ENCODE assay signal across 24 mouse cellular contexts in genomic region chr16:51617579-51617978, GRCm38 (mm10).
DNase-seq lines count a peak whose midpoint lies in the region; ATAC-seq and TF ChIP-seq lines count a peak whose summit lies in the region.
"Had no signal": no experiment of that assay in that cellular context is flagged by ENCODE, and none has a peak within 500 bp of the region (broad histone marks: within the 10 kb centered on the region; RNA-seq: fewer than 3 reads in every experiment).

No protein-coding gene starts in this region.

- no peak overlapping the region for H3K9ac ChIP-seq in midbrain, embryonic 11.5 days (ENCODE audit: low read length)
- H3K9ac ChIP-seq in stomach, embryonic 15.5 days, result no peak overlapping the region
- H3K9ac ChIP-seq in stomach, postnatal 0 days (ENCODE audit: low read length), result no peak overlapping the region
- H3K9ac ChIP-seq: embryonic facial prominence, embryonic 13.5 days; embryonic facial prominence, embryonic 15.5 days; forebrain, embryonic 12.5 days had no signal

- no peak overlapping the region for H3K4me3 ChIP-seq in midbrain, embryonic 11.5 days (ENCODE audit: low read depth, low read length)
- H3K4me3 ChIP-seq in midbrain, embryonic 10.5 days, result no peak overlapping the region
- no peak overlapping the region for H3K4me3 ChIP-seq in stomach, embryonic 15.5 days (replicated peaks)
- no peak overlapping the region for H3K4me3 ChIP-seq in stomach, postnatal 0 days (ENCODE audit: low read depth, low read length)
- H3K4me3 ChIP-seq: embryonic facial prominence, embryonic 13.5 days; embryonic facial prominence, embryonic 15.5 days; erythroblast, embryonic 14.5 days; forebrain, embryonic 10.5 days; forebrain, embryonic 12.5 days had no signal

- no peaks in the 10 kb centered on the region for H3K4me1 ChIP-seq in midbrain, embryonic 11.5 days (ENCODE audit: control insufficient read depth, insufficient read depth, low read length)
- H3K4me1 ChIP-seq in midbrain, embryonic 10.5 days, result no peaks in the 10 kb centered on the region
- H3K4me1 ChIP-seq in stomach, embryonic 15.5 days, result no peaks in the 10 kb centered on the region
- no peaks in the 10 kb centered on the region for H3K4me1 ChIP-seq in stomach, postnatal 0 days (replicated peaks; ENCODE audit: control insufficient read depth, insufficient read depth)
- H3K4me1 ChIP-seq: embryonic facial prominence, embryonic 13.5 days; embryonic facial prominence, embryonic 15.5 days; forebrain, embryonic 10.5 days; forebrain, embryonic 12.5 days had no signal

- no peaks in the 10 kb centered on the region for H3K9me3 ChIP-seq in midbrain, embryonic 11.5 days (ENCODE audit: control insufficient read depth, low read length)
- no peaks in the 10 kb centered on the region for H3K9me3 ChIP-seq in midbrain, embryonic 10.5 days (replicated peaks)
- H3K9me3 ChIP-seq in stomach, embryonic 15.5 days, result no peaks in the 10 kb centered on the region
- no peaks in the 10 kb centered on the region for H3K9me3 ChIP-seq in stomach, postnatal 0 days (ENCODE audit: control insufficient read depth, low read length)
- H3K9me3 ChIP-seq: embryonic facial prominence, embryonic 13.5 days; embryonic facial prominence, embryonic 15.5 days; forebrain, embryonic 10.5 days; forebrain, embryonic 12.5 days had no signal

- no peak for ATAC-seq in midbrain, embryonic 11.5 days (ENCODE audit: low FRiP score)
- peak; percentile 79 for ATAC-seq in stomach, embryonic 15.5 days (ENCODE audit: insufficient read depth, low FRiP score, low read depth)
- peak; percentile 91 for ATAC-seq in stomach, postnatal 0 days (ENCODE audit: low FRiP score, low TSS enrichment)
- ATAC-seq: forebrain, embryonic 14.5 days had no signal

- H3K36me3 ChIP-seq in midbrain, embryonic 11.5 days (ENCODE audit: control insufficient read depth, insufficient read depth, low read length), result no peaks in the 10 kb centered on the region
- H3K36me3 ChIP-seq in midbrain, embryonic 10.5 days, result no peaks in the 10 kb centered on the region
- H3K36me3 ChIP-seq in stomach, embryonic 15.5 days, result no peaks in the 10 kb centered on the region
- no peaks in the 10 kb centered on the region for H3K36me3 ChIP-seq in stomach, postnatal 0 days (ENCODE audit: control insufficient read depth, insufficient read depth, low read length)
- H3K36me3 ChIP-seq: embryonic facial prominence, embryonic 13.5 days; embryonic facial prominence, embryonic 15.5 days; forebrain, embryonic 10.5 days; forebrain, embryonic 12.5 days had no signal

- no peak overlapping the region for H3K27ac ChIP-seq in midbrain, embryonic 11.5 days (ENCODE audit: low read depth, low read length)
- no peak overlapping the region for H3K27ac ChIP-seq in midbrain, embryonic 10.5 days (replicated peaks)
- no peak overlapping the region for H3K27ac ChIP-seq in stomach, embryonic 15.5 days
- H3K27ac ChIP-seq in stomach, postnatal 0 days (replicated peaks), result no peak overlapping the region
- H3K27ac ChIP-seq: embryonic facial prominence, embryonic 13.5 days; embryonic facial prominence, embryonic 15.5 days; forebrain, embryonic 10.5 days; forebrain, embryonic 12.5 days had no signal

- no peak for TF ChIP-seq EP300 in stomach, postnatal 0 days (optimal IDR thresholded peaks at IDR 0.05)

- H3K4me2 ChIP-seq in midbrain, embryonic 11.5 days, result no peak overlapping the region
- H3K4me2 ChIP-seq in stomach, embryonic 15.5 days, result no peak overlapping the region
- H3K4me2 ChIP-seq in stomach, postnatal 0 days (replicated peaks; ENCODE audit: low read depth), result no peak overlapping the region
- H3K4me2 ChIP-seq: embryonic facial prominence, embryonic 13.5 days; embryonic facial prominence, embryonic 15.5 days; forebrain, embryonic 12.5 days had no signal

- H3K27me3 ChIP-seq in midbrain, embryonic 11.5 days (ENCODE audit: control insufficient read depth, insufficient read depth, low read length), result no peaks in the 10 kb centered on the region
- H3K27me3 ChIP-seq in midbrain, embryonic 10.5 days (ENCODE audit: low read depth, poor library complexity, severe bottlenecking), result no peaks in the 10 kb centered on the region
- H3K27me3 ChIP-seq in stomach, embryonic 15.5 days (replicated peaks), result no peaks in the 10 kb centered on the region
- H3K27me3 ChIP-seq in stomach, postnatal 0 days (ENCODE audit: control insufficient read depth, insufficient read depth, low read length), result no peaks in the 10 kb centered on the region
- H3K27me3 ChIP-seq: embryonic facial prominence, embryonic 13.5 days; embryonic facial prominence, embryonic 15.5 days; forebrain, embryonic 12.5 days had no signal

- peak; percentile 51 for DNase-seq in midbrain, embryonic 11.5 days (ENCODE audit: low spot score, missing footprints)
- DNase-seq in midbrain, embryonic 10.5 days (ENCODE audit: low spot score), result no peak
- peak; percentile 1 for DNase-seq in large intestine, adult 2 months (ENCODE audit: low read depth, low spot score)
- no peak for DNase-seq in stomach, postnatal 0 days (ENCODE audit: low spot score)
- DNase-seq in right cerebral cortex, postnatal 10 days (ENCODE audit: low spot score in 2 of 2), result no peak
- no peak for DNase-seq in layer of hippocampus, postnatal 25 days (ENCODE audit: extremely low spot score in 1 of 2, low spot score in 1 of 2)
- no peak for DNase-seq in urinary bladder, adult 2 months (ENCODE audit: low spot score)
- DNase-seq: adrenal gland, adult 2 months; adrenal gland, postnatal 10 days; adrenal gland, postnatal 25 days; cerebellum, adult 11 months; cerebellum, adult 18-20 months; cerebellum, adult 8-10 months; cerebellum, adult 9-11 months; cerebellum, postnatal 14 days; cerebellum, postnatal 36 days; embryo, embryonic 11 days had no signal

- TF ChIP-seq CTCF in stomach, postnatal 0 days (IDR thresholded peaks at IDR 0.05; ENCODE audit: low read depth), result no peak

Comparison
In these comparisons a context has a peak if more than half of its experiments do, and no peak if none do; other contexts are left out.
1. DNase-seq: peak in midbrain, embryonic 11.5 days (single experiment) and large intestine, adult 2 months (single experiment); none in midbrain, embryonic 10.5 days (single experiment), stomach, postnatal 0 days (single experiment), right cerebral cortex, postnatal 10 days (0 of 2), layer of hippocampus, postnatal 25 days (0 of 2) and urinary bladder, adult 2 months (single experiment).